Mouse (Mus musculus) stomach, postnatal 0 days (tissue): ENCODE results near the gene Sort1.

ENCODE experiments used
- CTCF ChIP-seq: IDR thresholded peaks from 2 replicates; pipeline ENCODE4 v1.5.1; 2016; ENCODE audit warnings: antibody characterized with exemption, low read depth, mild to moderate bottlenecking, moderate library complexity
- EP300 ChIP-seq: optimal IDR thresholded peaks from 2 replicates; pipeline ENCODE3; 2016; ENCODE audit warnings: antibody characterized with exemption

DNA sequence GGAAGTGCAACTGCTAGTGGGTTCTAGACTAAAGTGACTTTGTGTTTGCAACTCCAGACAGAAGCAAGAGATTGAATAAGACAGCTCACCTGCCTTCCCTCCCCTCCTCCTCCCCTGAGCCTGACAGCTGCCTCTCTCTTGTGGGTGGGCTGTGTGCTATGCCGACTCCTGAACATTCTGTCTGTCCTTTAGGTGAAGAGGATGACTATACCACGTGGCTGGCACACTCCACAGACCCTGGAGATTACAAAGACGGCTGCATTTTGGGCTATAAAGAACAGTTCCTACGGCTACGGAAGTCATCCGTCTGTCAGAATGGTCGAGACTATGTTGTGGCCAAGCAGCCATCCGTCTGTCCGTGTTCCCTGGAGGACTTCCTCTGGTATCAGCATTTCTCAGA lies 64.5 kb downstream of the Sort1 start:
- TF ChIP-seq CTCF = no peak
- TF ChIP-seq EP300 = no peak
